Mouse (Mus musculus) 3T3-L1 (cell line): ENCODE data around the gene Hdgfl2.

Source experiments
- DNase-seq: peaks from one replicate; pipeline ENCODE4 v3.0.0-alpha.2; 2015; ENCODE audit warnings: low read depth, low spot score

The Hdgfl2 gene

DNA sequence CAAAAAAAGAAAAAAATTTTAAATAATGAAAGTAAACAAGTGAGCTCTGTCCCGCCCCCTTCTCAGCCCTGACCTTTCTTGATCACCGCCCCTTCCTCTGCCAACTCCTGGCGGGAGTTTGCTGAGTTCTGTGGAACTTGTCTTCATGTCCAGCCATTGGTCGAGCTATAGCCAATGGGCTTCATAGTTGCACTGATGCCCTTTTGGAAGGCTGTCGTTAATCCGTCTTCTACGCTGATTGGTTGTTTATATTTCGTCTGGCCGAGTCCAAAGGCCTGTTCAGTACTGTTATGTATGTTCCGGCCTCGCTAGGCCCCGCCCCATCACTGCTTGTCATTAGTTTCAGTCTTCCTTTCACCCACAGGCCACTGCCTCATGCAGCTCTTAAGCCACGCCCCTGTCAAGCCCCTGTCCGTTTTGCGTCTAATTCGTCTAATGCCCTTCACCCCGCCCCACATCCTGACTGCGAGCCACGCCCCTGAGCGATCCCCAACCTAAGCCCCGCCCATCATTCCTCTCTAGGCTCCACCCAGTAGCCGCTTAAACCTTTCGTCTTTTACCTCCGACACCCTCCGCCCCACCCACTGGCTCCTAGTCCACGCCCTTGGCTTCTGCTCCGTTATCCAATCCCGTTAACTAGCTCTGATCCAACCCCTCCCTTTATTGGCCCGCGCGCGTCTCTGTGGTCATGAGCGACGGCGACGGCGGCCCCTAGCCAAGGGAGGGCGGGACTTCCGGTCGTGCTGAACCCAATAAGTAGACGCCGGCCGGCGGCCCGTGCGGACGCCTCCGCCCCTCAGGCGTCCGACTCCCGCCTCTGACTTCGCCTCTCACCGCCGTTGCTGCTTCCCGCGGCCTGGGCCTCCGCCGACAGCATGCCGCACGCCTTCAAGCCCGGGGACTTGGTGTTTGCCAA, at the start of gene Hdgfl2:
Gene Hdgfl2 (plus strand): TSS at position 755 of the 916 bp plus-strand sequence.
- DNase-seq = peak; percentile 100

GRCm38 (mm10) chr17:56030238-56030870, 49.1 kb upstream of the Hdgfl2 start:
- DNase-seq = no peak

DNA sequence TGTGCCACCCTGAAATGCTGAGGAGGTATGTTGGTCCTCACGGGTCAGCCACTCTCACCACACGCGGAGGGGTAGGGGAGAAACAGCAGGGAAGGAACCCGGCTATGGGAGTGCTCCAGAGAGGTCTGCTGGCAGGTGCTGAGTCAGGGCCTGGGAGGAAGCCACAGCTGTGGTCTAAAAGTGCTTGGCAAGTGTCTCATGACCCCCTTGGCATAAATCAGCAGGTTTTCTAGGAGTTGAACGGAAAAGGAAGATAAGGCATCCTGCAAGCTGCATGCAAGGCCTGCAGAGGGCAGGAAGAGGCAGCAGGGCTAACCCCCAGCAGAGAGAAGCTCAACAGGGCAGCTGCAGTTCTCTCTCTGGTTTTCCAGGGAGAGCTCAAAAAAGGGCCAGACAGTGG, 48.5 kb upstream of the Hdgfl2 start:
- DNase-seq = peak; percentile 87

DNA sequence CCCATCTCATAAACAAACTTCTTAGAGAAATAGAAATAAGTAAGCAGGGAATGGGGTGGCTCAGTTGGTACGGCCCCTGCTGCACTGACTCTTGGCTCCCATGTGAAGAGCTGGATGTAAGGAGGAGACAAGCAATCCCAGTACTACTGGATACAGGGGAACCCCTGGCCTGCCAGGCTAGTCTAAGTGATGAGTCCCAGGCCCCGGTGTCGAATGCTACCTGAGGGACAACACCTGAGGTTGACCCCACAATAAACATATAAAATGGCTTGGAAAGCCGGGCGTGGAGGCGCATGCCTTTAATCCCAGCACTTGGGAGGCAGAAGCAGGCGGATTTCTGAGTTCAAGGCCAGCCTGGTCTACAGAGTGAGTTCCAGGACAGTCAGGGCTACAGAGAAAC, 48.0 kb upstream of the Hdgfl2 start:
- no peak for DNase-seq

GRCm38 (mm10) chr17:56032127-56032733, 47.2 kb upstream of the Hdgfl2 start:
- DNase-seq = peak; percentile 60

GRCm38 (mm10) chr17:56032831-56033230, 46.6 kb upstream of the Hdgfl2 start:
- no peak for DNase-seq

DNA sequence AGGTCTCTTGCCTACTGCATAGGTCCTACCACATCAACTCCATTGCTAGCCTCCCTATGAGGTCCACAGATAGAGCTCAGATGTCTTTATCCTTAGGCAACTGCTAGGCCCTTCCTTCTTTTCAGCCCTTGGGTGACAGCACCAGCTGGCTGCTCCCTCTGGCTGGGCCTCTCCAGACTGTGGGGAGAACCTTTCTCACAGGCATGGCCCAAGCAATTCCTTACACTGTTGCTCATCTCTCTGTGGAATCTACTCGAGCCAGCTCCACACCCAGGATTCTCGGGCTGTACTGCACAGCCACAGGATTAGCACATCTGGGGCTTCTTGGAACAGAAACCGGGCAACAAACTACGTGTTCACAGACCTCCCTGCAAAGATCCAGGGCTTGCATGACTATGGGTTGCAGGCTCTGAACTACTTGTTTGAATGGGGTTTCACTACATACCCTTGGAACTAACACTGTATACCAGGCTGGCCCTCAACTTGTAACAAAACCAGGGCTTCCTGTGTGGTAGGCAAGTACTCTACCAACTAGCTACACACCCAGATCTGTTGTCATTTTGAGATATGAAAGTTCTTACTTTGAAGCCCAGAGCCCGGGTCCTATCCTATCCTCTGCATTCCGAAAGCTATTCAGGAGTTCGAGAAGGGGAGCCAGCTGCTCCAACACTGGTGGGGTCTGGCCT, 45.3 kb upstream of the Hdgfl2 start:
- DNase-seq = peak; percentile 73

DNA sequence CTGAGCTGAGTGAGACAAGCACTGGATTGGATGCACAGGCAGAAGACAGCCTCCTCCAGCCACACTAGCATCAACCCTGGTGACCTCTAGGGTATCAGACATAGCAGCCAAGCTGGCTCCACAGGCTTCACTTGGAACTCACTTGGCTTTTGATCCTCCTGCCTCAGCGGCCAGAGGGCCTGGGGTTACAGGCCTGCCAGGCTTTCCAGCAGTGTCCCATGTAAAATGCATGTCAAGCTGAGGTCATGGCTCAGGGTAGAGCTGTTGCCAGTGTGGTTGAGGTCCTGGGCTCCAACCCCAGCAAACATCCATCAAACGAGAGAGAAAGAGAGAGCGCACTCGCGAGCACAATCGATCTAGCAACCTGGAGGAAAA, 44.7 kb upstream of the Hdgfl2 start:
- DNase-seq = no peak

- peak; percentile 24 for DNase-seq
These were observed 44.2 kb upstream of the Hdgfl2 start for GRCm38 (mm10) chr17:56035216-56035615.

- peak; percentile 96 for DNase-seq
These were observed 43.1 kb upstream of the Hdgfl2 start, which contains the start of gene Sh3gl1 for GRCm38 (mm10) chr17:56036176-56036900. Gene Sh3gl1 (minus strand): TSS chr17:56036635.

- DNase-seq = no peak
These were observed 42.5 kb upstream of the Hdgfl2 start for GRCm38 (mm10) chr17:56036901-56037287.

- no peak for DNase-seq
These were observed 40.7 kb upstream of the Hdgfl2 start for GRCm38 (mm10) chr17:56038583-56039261.

DNA sequence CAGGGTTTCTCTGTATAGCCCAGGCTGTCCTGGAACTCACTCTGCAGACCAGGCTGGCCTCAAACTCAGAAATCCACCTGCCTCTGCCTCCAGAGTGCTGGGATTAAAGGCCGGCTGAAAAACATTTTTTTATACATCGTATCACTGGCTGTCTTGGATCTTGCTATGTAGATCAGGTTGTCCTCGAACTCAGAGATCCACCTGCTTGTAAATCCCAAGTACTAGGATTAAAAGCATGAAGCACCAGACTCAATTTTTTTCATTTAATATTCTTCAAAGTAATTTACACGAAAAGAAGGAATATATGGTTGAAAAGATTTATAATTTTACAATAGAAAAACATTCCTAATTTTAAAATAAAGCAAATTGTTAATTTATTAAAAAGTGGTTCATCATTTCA, 40.1 kb upstream of the Hdgfl2 start:
- DNase-seq = no peak

GRCm38 (mm10) chr17:56040030-56040856, 39.2 kb upstream of the Hdgfl2 start, which contains the start of gene Chaf1a:
Gene Chaf1a (plus strand): TSS chr17:56040439.
- DNase-seq = peak; percentile 100

GRCm38 (mm10) chr17:56040857-56041163, 38.6 kb upstream of the Hdgfl2 start:
- no peak for DNase-seq

DNA sequence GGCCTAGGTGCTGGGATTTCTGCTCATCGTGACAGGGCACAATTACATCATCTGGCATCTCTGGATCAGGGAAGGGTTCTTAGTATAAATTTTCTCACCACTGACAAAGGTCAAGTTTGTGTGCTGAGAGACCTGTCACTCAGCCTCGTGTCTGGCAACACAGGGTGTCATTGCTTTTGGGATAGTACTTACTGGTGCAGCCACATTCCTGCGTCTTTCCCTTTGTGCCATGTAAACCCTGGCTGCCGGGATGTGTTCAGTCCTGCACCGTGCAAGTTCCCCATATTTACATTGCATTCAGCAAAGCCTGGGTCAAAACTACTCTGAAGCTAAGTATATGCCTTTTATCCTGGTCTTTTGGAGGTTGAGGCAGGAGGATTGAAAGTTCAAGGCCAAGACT, 28.1 kb upstream of the Hdgfl2 start:
- no peak for DNase-seq

- DNase-seq = no peak
These were observed 24.5 kb upstream of the Hdgfl2 start for GRCm38 (mm10) chr17:56054938-56055337.

DNA sequence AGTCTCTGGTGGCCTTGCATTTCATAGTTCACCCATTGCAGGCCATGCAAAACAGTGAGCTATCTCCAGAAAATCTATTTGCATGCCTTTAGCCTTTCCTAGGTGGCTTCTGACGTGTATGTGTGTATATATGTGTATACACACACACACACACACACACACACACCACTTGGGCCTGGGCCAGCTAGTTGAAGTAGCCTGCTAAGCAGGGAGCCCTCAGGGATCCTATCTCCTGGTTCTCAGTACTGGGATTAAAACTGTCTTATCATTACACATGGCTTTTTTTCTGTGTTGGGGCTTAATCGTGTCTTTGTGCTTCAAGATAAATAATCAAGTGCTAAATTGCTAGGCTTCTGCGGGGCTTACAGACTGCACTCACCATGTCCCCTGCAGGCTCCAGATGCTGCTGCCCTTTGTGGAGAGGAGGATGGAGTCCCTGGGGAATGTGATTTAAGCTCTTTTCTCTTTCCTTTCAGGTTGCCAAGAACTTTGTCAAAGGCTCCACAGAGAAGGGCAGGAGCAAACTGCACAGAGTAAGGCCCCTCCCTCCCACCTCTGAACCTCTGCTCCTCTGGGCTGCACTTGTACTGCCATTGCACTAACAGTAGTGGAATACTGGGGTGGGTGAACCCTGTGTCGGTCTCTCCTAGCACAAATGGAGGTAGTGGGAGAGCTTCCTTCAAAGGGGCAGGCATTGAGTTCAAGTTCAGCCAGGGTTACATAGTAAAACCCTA, 23.3 kb upstream of the Hdgfl2 start:
- DNase-seq = no peak
